ENCODE assay signal across 10 mouse cellular contexts in genomic region chr2:148627011-148627471, GRCm38 (mm10). TPM values are rescaled to one million over a fixed set of nuclear protein-coding genes. Genes with fewer than 3 reads are reported as not detected.
DNase-seq lines count a peak whose midpoint lies in the region; ATAC-seq lines count a peak whose summit lies in the region.
"Had no signal": no experiment of that assay in that cellular context is flagged by ENCODE, and none has a peak within 500 bp of the region (broad histone marks: within the 10 kb centered on the region; RNA-seq: fewer than 3 reads in every experiment).

No protein-coding gene starts in this region.

- H3K36me3 ChIP-seq in kidney, embryonic 14.5 days (ENCODE audit: control insufficient read depth, insufficient read depth, low read length) = no peaks in the 10 kb centered on the region
- H3K36me3 ChIP-seq in heart, embryonic 15.5 days = no peaks in the 10 kb centered on the region
- no peaks in the 10 kb centered on the region for H3K36me3 ChIP-seq in forebrain, embryonic 16.5 days (ENCODE audit: control insufficient read depth, insufficient read depth)
- H3K36me3 ChIP-seq: midbrain, embryonic 13.5 days had no signal

- no peak overlapping the region for H3K4me3 ChIP-seq in kidney, embryonic 14.5 days (ENCODE audit: low read length)
- no peak overlapping the region for H3K4me3 ChIP-seq in heart, embryonic 15.5 days
- H3K4me3 ChIP-seq in forebrain, embryonic 16.5 days (replicated peaks; ENCODE audit: low read length) = no peak overlapping the region
- H3K4me3 ChIP-seq: midbrain, embryonic 13.5 days had no signal

- no peaks in the 10 kb centered on the region for H3K27me3 ChIP-seq in kidney, embryonic 14.5 days (ENCODE audit: control insufficient read depth, insufficient read depth, low read length)
- H3K27me3 ChIP-seq in heart, embryonic 15.5 days = no peaks in the 10 kb centered on the region
- H3K27me3 ChIP-seq in forebrain, embryonic 16.5 days (replicated peaks; ENCODE audit: control insufficient read depth, insufficient read depth, low read length) = no peaks in the 10 kb centered on the region
- H3K27me3 ChIP-seq: midbrain, embryonic 13.5 days had no signal

- peak; percentile 33 for DNase-seq in kidney, adult 18-20 months
- peak; percentile 71 to 74 for DNase-seq in adrenal gland, postnatal 36 days
- DNase-seq in lung, postnatal 10 days = peak; percentile 52
- DNase-seq in testis, postnatal 14 days (ENCODE audit: low spot score) = no peak
- DNase-seq in thymus, postnatal 36 days = no peak
- DNase-seq: cerebellum, adult 11 months had no signal

- H3K27ac ChIP-seq in kidney, embryonic 14.5 days (ENCODE audit: low read depth, low read length) = no peak overlapping the region
- H3K27ac ChIP-seq in heart, embryonic 15.5 days = peak overlapping the region; percentile 45; the same call in 1 of the 2 replicates
- no peak overlapping the region for H3K27ac ChIP-seq in forebrain, embryonic 16.5 days (ENCODE audit: low read length)
- H3K27ac ChIP-seq: midbrain, embryonic 13.5 days had no signal

- no peak overlapping the region for H3K9ac ChIP-seq in kidney, embryonic 14.5 days (ENCODE audit: low read depth, low read length)
- no peak overlapping the region for H3K9ac ChIP-seq in heart, embryonic 15.5 days
- no peak overlapping the region for H3K9ac ChIP-seq in forebrain, embryonic 16.5 days (replicated peaks; ENCODE audit: low read depth, low read length)
- H3K9ac ChIP-seq: midbrain, embryonic 13.5 days had no signal

- no peak overlapping the region for H3K4me2 ChIP-seq in kidney, embryonic 14.5 days (replicated peaks; ENCODE audit: low read depth, low read length)
- H3K4me2 ChIP-seq in heart, embryonic 15.5 days = no peak overlapping the region
- no peak overlapping the region for H3K4me2 ChIP-seq in forebrain, embryonic 16.5 days (ENCODE audit: low read length)
- H3K4me2 ChIP-seq: midbrain, embryonic 13.5 days had no signal

- no peak; the same call in 1 of the 2 replicates for ATAC-seq in kidney, embryonic 14.5 days (ENCODE audit: low FRiP score, low TSS enrichment)
- peak; percentile 73; the same call in 1 of the 2 replicates for ATAC-seq in heart, embryonic 15.5 days (replicated peaks; ENCODE audit: insufficient number of reproducible peaks, insufficient read depth, low FRiP score, low read depth)
- no peak for ATAC-seq in forebrain, embryonic 16.5 days
- ATAC-seq: midbrain, embryonic 13.5 days had no signal

- no peaks in the 10 kb centered on the region for H3K9me3 ChIP-seq in kidney, embryonic 14.5 days (ENCODE audit: control insufficient read depth, low read length)
- H3K9me3 ChIP-seq in heart, embryonic 15.5 days (replicated peaks) = no peaks in the 10 kb centered on the region
- no peaks in the 10 kb centered on the region for H3K9me3 ChIP-seq in forebrain, embryonic 16.5 days (ENCODE audit: control insufficient read depth, low read length)
- H3K9me3 ChIP-seq: midbrain, embryonic 13.5 days had no signal

- WGBS in kidney, embryonic 14.5 days = 49% methylated on average over 3 of the region's 3 CpGs
- WGBS in heart, embryonic 15.5 days = 52% methylated on average over 3 of the region's 3 CpGs
- 87% methylated on average over 3 of the region's 3 CpGs for WGBS in forebrain, embryonic 16.5 days

- H3K4me1 ChIP-seq in kidney, embryonic 14.5 days (ENCODE audit: control insufficient read depth, insufficient read depth, low read length) = no peaks in the 10 kb centered on the region
- H3K4me1 ChIP-seq in heart, embryonic 15.5 days (replicated peaks) = 0 out of 2 replicates have a peak, but pooled peaks cover 3% of the 10 kb centered on the region
- no peaks in the 10 kb centered on the region for H3K4me1 ChIP-seq in forebrain, embryonic 16.5 days (replicated peaks; ENCODE audit: control insufficient read depth, insufficient read depth, low read length)
- H3K4me1 ChIP-seq: midbrain, embryonic 13.5 days had no signal

RNA-seq across cellular contexts. Expression of gene Nxt1, which starts 45.4 kb away (rescaled TPM):
- 109 and 136 TPM in 2 replicates for polyA plus RNA-seq in kidney, embryonic 14.5 days (2014; fragmentation: Nextera tagmentation; extraction: Ambion mirVana)
- 10 to 100 TPM; 18.5 to 18.8 TPM for total RNA-seq in adrenal gland, postnatal 36 days (2021)
- polyA plus RNA-seq in heart, embryonic 15.5 days (2015; fragmentation: Nextera tagmentation; extraction: Ambion mirVana) = 41.0 and 50.5 TPM in 2 replicates
- 54.6 and 62.5 TPM in 2 replicates for polyA plus RNA-seq in forebrain, embryonic 16.5 days (2015; fragmentation: Nextera tagmentation; extraction: Ambion mirVana)

RNA-seq across cellular contexts. Expression of gene Gzf1, which starts 53.8 kb away (rescaled TPM):
- polyA plus RNA-seq in kidney, embryonic 14.5 days (2014; fragmentation: Nextera tagmentation; extraction: Ambion mirVana) = 13.8 and 25.9 TPM in 2 replicates
- total RNA-seq in adrenal gland, postnatal 36 days (2021) = 10 to 100 TPM; 27.8 to 34.8 TPM
- polyA plus RNA-seq in heart, embryonic 15.5 days (2015; fragmentation: Nextera tagmentation; extraction: Ambion mirVana) = 14.3 and 15.1 TPM in 2 replicates
- 23.0 and 24.3 TPM in 2 replicates for polyA plus RNA-seq in forebrain, embryonic 16.5 days (2015; fragmentation: Nextera tagmentation; extraction: Ambion mirVana)

Comparison
In these comparisons a context has a peak if more than half of its experiments do, and no peak if none do; other contexts are left out.
1. DNase-seq: peak in kidney, adult 18-20 months (single experiment), adrenal gland, postnatal 36 days (2 of 2) and lung, postnatal 10 days (single experiment); none in testis, postnatal 14 days (single experiment) and thymus, postnatal 36 days (0 of 2).